Mouse (Mus musculus) midbrain, embryonic 13.5 days (tissue): Measurements from ENCODE around the gene Smg1. TPM values are rescaled to one million over a fixed set of nuclear protein-coding genes. Genes with fewer than 3 reads are reported as not detected.

Experiments used
- ATAC-seq: fragments of 200-750 bp; cut with Nextera tagmentation; 2 replicates; pipeline ENCODE4 v1.8.0; 2017; ENCODE audit warnings: mild to moderate bottlenecking, moderate TSS enrichment, moderate library complexity
- H3K27ac ChIP-seq: fragments of 300-500 bp; sonication (generic); 2 replicates; pipeline ENCODE4 v1.5.1; 2015; ENCODE audit warnings: inconsistent platforms, mild to moderate bottlenecking, moderate library complexity
- H3K27me3 ChIP-seq: fragments of 300-500 bp; sonication (generic); 2 replicates; pipeline ENCODE4 v1.6.1; 2015; ENCODE audit warnings: mild to moderate bottlenecking, inconsistent platforms
- H3K36me3 ChIP-seq: fragments of 300-500 bp; sonication (generic); 2 replicates; pipeline ENCODE4 v1.6.1; 2015; ENCODE audit warnings: mild to moderate bottlenecking, inconsistent platforms
- H3K4me1 ChIP-seq: fragments of 300-500 bp; sonication (generic); replicated peaks from 2 replicates; pipeline ENCODE4 v1.6.1; 2015; ENCODE audit warnings: inconsistent platforms
- H3K4me2 ChIP-seq: fragments of 300-500 bp; sonication (generic); replicated peaks from 2 replicates; pipeline ENCODE4 v1.6.1; 2015; ENCODE audit warnings: moderate library complexity, mild to moderate bottlenecking, inconsistent platforms
- H3K4me3 ChIP-seq: fragments of 300-500 bp; sonication (generic); replicated peaks from 2 replicates; pipeline ENCODE4 v1.5.1; 2015; ENCODE audit warnings: mild to moderate bottlenecking, inconsistent platforms
- H3K9ac ChIP-seq: fragments of 300-500 bp; sonication (generic); replicated peaks from 2 replicates; pipeline ENCODE4 v1.6.1; 2015; ENCODE audit warnings: mild to moderate bottlenecking, inconsistent platforms
- H3K9me3 ChIP-seq: fragments of 300-500 bp; sonication (generic); 2 replicates; pipeline ENCODE4 v1.6.1; 2016; ENCODE audit warnings: mild to moderate bottlenecking, inconsistent platforms
- WGBS: fragments of 180-500 bp; shearing (Covaris S2); methylation state at CpG from one replicate; pipeline ENCODE4 v1.1.7; 2015; 5-methylcytosine and 5-hydroxymethylcytosine counted together
- polyA plus RNA-seq: library from polyadenylated mRNA; unstranded; fragments of >200 nt; fragmentation: Nextera tagmentation; extraction: Ambion mirVana; gene quantifications from 2 replicates; pipeline ENCODE4 v1.2.1, GENCODE M21; 2015

The Smg1 gene
- polyA plus RNA-seq, 1 experiment from 2014 or later, result 21.1 TPM

- Histone ChIP-seq H3K4me3 (peak within 1 kb of the TSS; percentile 98), H3K27me3 (no peaks in the 10 kb centered on the region), H3K4me1 (peaks cover 49% of the 10 kb centered on the region), H3K9me3 (no peaks in the 10 kb centered on the region), H3K9ac (peak within 1 kb of the TSS; percentile 99), H3K4me2 (peak within 1 kb of the TSS; percentile 92), H3K27ac (peak within 1 kb of the TSS; percentile 90), H3K36me3 (peaks cover 68% of the 10 kb centered on the region)
- under 1% methylated on average over 40 of the region's 40 CpGs for WGBS
- peak; percentile 90 for ATAC-seq
Observed at GRCm38 (mm10) chr7:118115877-118116568, 127.4 kb downstream of the Smg1 start, which contains the start of gene Rps15a. Gene Rps15a (minus strand): TSS chr7:118116188.

- Histone ChIP-seq H3K4me3 (peak overlapping the region; percentile 98), H3K9me3 (no peaks in the 10 kb centered on the region), H3K4me1 (peaks cover 54% of the 10 kb centered on the region), H3K4me2 (peak overlapping the region; percentile 92), H3K27ac (peak overlapping the region; percentile 90), H3K9ac (peak overlapping the region; percentile 99), H3K36me3 (peaks cover 68% of the 10 kb centered on the region), H3K27me3 (no peaks in the 10 kb centered on the region)
- WGBS, result under 1% methylated on average over 20 of the region's 20 CpGs
- ATAC-seq, result peak; percentile 76; the same call in 1 of the 2 replicates
Observed at GRCm38 (mm10) chr7:118115533-118115876, 128.0 kb downstream of the Smg1 start.

- peak overlapping the region; percentile 98 for H3K4me3 ChIP-seq
- H3K4me1 ChIP-seq, result peaks cover 54% of the 10 kb centered on the region
- H3K4me2 ChIP-seq, result peak overlapping the region; percentile 92
- 79% methylated on average over 5 of the region's 5 CpGs for WGBS
- H3K27me3 ChIP-seq, result no peaks in the 10 kb centered on the region
- peak overlapping the region; percentile 99 for H3K9ac ChIP-seq
- H3K27ac ChIP-seq, result no peak overlapping the region
- peaks cover 68% of the 10 kb centered on the region for H3K36me3 ChIP-seq
- H3K9me3 ChIP-seq, result no peaks in the 10 kb centered on the region
- no peak for ATAC-seq
Observed at GRCm38 (mm10) chr7:118113541-118114297, 129.8 kb downstream of the Smg1 start.

GRCm38 (mm10) chr7:118111128-118111527 lies 132.3 kb downstream of the Smg1 start:
- H3K9me3 ChIP-seq, result no peaks in the 10 kb centered on the region
- peak overlapping the region; percentile 92 for H3K4me2 ChIP-seq
- H3K27ac ChIP-seq, result no peak overlapping the region
- peak overlapping the region; percentile 11; the same call in 1 of the 2 replicates for H3K4me3 ChIP-seq
- H3K36me3 ChIP-seq, result peaks cover 86% of the 10 kb centered on the region
- no peak for ATAC-seq
- 0 out of 2 replicates have a peak overlapping the region, but pooled peaks have one; percentile 39 for H3K9ac ChIP-seq
- WGBS, result 86% methylated on average over 3 of the region's 3 CpGs
- no peaks in the 10 kb centered on the region for H3K27me3 ChIP-seq
- peaks cover 54% of the 10 kb centered on the region for H3K4me1 ChIP-seq

DNA sequence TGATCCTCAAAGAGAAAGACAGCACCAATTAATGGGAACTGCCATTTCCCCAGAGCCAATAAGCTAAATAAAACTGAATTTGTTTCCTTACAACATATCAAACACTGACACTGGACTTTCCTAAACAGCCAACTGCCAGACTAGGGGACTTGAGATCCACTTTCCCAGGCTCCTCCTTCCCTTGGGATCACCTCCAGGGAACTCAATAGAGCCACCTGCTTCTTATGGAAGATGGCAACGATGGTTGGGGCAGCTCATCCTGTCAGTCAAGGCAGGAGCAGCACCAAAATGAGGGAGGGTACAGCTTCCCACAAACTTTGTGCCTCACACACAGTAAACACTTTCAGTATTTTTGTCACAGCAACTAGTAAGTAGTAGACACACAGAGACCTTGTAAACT lies 135.8 kb downstream of the Smg1 start:
- no peak overlapping the region for H3K4me2 ChIP-seq
- H3K9ac ChIP-seq, result no peak overlapping the region
- no peaks in the 10 kb centered on the region for H3K9me3 ChIP-seq
- no peak for ATAC-seq
- H3K36me3 ChIP-seq, result peaks cover 80% of the 10 kb centered on the region
- no peaks in the 10 kb centered on the region for H3K27me3 ChIP-seq
- 55% methylated on average over 1 of the region's 1 CpGs for WGBS
- H3K27ac ChIP-seq, result no peak overlapping the region
- peaks cover 28% of the 10 kb centered on the region for H3K4me1 ChIP-seq
- H3K4me3 ChIP-seq, result no peak overlapping the region

DNA sequence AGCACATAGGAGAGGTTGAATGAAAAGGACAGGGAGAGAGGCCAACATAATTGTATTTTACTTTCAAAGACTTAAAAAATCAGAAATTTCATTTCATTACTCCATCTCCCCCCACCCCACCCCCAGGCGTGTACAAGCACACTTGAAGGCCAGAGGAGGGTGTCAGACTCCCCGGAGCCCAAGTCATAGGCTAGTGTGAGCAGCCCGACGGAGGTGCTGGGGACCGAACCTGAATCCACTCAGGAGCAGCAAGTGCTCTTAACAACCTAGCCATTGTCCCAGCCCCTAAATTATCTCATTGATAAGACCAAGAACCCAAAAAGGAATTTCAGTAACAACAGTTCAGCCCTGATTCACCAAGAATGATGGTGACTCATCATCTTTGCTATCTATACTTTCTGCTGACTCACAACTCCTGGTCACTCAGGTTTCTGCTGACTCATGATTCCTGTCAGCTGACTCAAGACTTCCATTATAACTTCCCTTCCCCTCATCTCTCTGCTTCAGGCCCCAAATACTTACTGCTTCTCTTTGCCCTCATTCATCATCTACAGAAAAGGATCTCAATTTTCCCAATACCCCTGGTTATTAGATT lies 138.9 kb downstream of the Smg1 start:
- peaks cover 49% of the 10 kb centered on the region for H3K36me3 ChIP-seq

GRCm38 (mm10) chr7:118103462-118104379 lies 139.7 kb downstream of the Smg1 start:
- 40% methylated on average over 5 of the region's 5 CpGs for WGBS
- Histone ChIP-seq H3K36me3 (peaks cover 40% of the 10 kb centered on the region), H3K4me3 (no peak overlapping the region), H3K27me3 (no peaks in the 10 kb centered on the region), H3K9ac (no peak overlapping the region), H3K27ac (0 out of 2 replicates have a peak overlapping the region, but pooled peaks have one; percentile 2), H3K4me1 (0 out of 2 replicates have a peak, but pooled peaks cover 7% of the 10 kb centered on the region), H3K9me3 (no peaks in the 10 kb centered on the region), H3K4me2 (no peak overlapping the region)
- ATAC-seq, result peak; percentile 37; the same call in 1 of the 2 replicates

More for the DNA sequence above, 138.9 kb downstream of the Smg1 start:
- 86% methylated on average over 5 of the region's 5 CpGs for WGBS
- H3K27me3 ChIP-seq, result no peaks in the 10 kb centered on the region
- no peaks in the 10 kb centered on the region for H3K9me3 ChIP-seq
- no peak for ATAC-seq
- H3K4me2 ChIP-seq, result no peak overlapping the region
- no peak overlapping the region for H3K9ac ChIP-seq
- 0 out of 2 replicates have a peak, but pooled peaks cover 7% of the 10 kb centered on the region for H3K4me1 ChIP-seq
- H3K27ac ChIP-seq, result no peak overlapping the region
- H3K4me3 ChIP-seq, result no peak overlapping the region

DNA sequence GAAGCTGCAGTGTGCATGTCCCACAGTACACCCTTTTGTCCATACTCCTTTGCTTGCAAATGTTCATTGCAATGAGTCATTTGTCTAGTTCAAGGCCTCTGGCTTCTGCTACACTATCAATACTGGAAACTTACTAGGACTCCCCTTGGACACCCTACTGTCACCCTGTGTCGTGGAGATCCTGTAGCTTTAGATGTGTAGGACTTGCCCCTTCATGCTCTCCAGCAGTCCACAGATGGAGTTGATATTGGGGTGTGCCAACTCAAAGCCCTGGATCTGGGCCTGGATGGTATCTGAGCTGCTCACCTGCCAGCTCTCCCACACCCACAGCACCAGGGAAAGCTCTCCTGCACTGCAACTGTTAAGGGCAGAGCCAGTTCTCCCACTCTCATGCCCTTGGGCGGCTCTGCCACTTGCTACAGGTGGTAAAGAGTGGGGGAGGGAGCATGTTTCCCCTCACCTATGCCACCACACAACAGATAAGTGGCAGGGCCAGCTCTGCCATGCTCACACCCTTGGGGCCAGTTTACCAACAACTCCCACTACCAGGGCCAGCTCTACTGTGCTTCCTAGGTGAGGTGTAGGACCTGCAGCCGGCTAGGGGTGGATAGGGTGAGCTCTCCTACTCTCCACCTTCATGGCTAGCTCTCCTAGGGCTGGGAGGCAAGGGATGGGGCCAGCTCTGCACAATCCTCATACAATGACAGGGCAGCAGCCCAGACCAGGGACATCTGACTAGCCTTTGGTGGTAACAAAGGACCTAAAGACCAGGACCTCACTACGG lies 140.6 kb downstream of the Smg1 start:
- H3K9ac ChIP-seq, result no peak overlapping the region
- no peak overlapping the region for H3K27ac ChIP-seq
- WGBS, result 46% methylated on average over 4 of the region's 4 CpGs
- H3K4me2 ChIP-seq, result no peak overlapping the region
- H3K4me3 ChIP-seq, result no peak overlapping the region
- ATAC-seq, result peak; percentile 77
- H3K4me1 ChIP-seq, result 0 out of 2 replicates have a peak, but pooled peaks cover 6% of the 10 kb centered on the region
- no peaks in the 10 kb centered on the region for H3K9me3 ChIP-seq
- no peaks in the 10 kb centered on the region for H3K27me3 ChIP-seq
- H3K36me3 ChIP-seq, result peaks cover 32% of the 10 kb centered on the region

DNA sequence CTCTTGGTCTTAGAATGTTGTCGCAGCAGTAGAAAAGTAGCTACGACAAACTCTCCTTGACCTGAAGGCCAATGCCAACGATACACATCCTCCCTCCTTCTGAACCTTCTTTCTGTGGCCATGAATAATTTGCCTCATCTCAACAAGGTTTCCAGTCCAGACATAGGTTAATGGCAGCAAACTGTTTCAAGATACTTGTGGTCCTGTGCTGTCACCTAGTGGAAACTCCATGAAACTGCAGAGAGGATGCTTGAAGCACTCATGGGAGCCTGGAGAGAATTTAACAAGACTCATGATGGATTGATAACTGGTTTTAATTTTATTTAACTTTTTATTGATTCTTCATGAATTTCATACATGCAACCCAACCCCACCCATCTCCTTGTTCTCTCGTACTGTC lies 141.2 kb downstream of the Smg1 start:
- 44% methylated on average over 4 of the region's 4 CpGs for WGBS
- peak; percentile 16; the same call in 1 of the 2 replicates for ATAC-seq

GRCm38 (mm10) chr7:118097615-118098014 lies 145.9 kb downstream of the Smg1 start:
- Histone ChIP-seq H3K27me3 (no peaks in the 10 kb centered on the region), H3K36me3 (no peaks in the 10 kb centered on the region)

More for the DNA sequence above, 141.2 kb downstream of the Smg1 start:
- Histone ChIP-seq H3K9me3 (no peaks in the 10 kb centered on the region), H3K36me3 (peaks cover 26% of the 10 kb centered on the region), H3K4me3 (no peak overlapping the region), H3K27ac (no peak overlapping the region), H3K4me1 (no peaks in the 10 kb centered on the region), H3K27me3 (no peaks in the 10 kb centered on the region), H3K9ac (no peak overlapping the region), H3K4me2 (no peak overlapping the region)

More at GRCm38 (mm10) chr7:118097615-118098014, 145.9 kb downstream of the Smg1 start:
- Histone ChIP-seq H3K4me3 (no peak overlapping the region), H3K9me3 (no peaks in the 10 kb centered on the region), H3K27ac (no peak overlapping the region), H3K4me2 (no peak overlapping the region), H3K9ac (no peak overlapping the region), H3K4me1 (no peaks in the 10 kb centered on the region)
- ATAC-seq, result no peak
- 74% methylated on average over 7 of the region's 7 CpGs for WGBS
